Mouse (Mus musculus): ENCODE data around the gene H3f3a.

- no peak for TF ChIP-seq GATA1 (IDR thresholded peaks at IDR 0.05; ENCODE audit: borderline replicate concordance, low read length)
- TF ChIP-seq FLI1 (IDR thresholded peaks at IDR 0.05; ENCODE audit: low read length), result no peak
Measured at GRCm38 (mm10) chr1:180792814-180793213, 20.9 kb downstream of the H3f3a start.

All from megakaryocyte, embryonic 14.5 days (primary cell).